Mouse (Mus musculus) megakaryocyte, embryonic 14.5 days (primary cell): ENCODE data around the gene Lgals3.

ENCODE experiments used
- FLI1 ChIP-seq: IDR thresholded peaks from 2 replicates; pipeline ENCODE4 v1.6.1; 2012; ENCODE audit warnings: low read length, inconsistent platforms, mixed read lengths
- GATA1 ChIP-seq: IDR thresholded peaks from 3 replicates; pipeline ENCODE4 v1.6.1; 2012; ENCODE audit warnings: mixed read lengths, low read length, inconsistent platforms, borderline replicate concordance

DNA sequence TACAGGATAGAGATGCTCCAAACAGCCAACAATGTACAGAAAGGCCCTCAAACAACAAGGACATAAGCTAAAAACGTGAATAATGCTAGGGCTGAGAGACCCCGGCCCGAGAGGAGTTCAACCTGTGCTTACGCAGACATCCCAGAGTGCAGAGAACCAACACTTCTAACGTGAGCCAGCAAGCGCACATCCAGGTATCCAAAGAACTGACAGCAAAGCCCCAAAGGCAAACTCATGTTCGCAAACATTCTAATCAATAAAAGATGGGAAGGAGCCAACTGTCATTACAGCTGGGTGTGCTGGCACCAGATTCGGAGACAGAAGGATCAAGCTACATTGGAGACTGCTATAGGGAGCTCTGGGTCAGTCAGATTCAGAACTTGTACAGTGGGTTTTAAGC lies 35.2 kb downstream of the Lgals3 start:
- no peak for TF ChIP-seq GATA1
- TF ChIP-seq FLI1: no peak
